Mouse (Mus musculus) C2C12 (cell line): ENCODE data around the gene Entpd1.

ENCODE experiments used
- CEBPB ChIP-seq: IDR thresholded peaks from one replicate; pipeline ENCODE4 v1.6.1; 2011; ENCODE audit warnings: low read depth, mild to moderate bottlenecking, control low read depth, moderate library complexity
- CTCF ChIP-seq: IDR thresholded peaks from one replicate; pipeline ENCODE4 v1.5.1; 2011; ENCODE audit not compliant: control insufficient read depth, insufficient read depth, insufficient read length
- FOSL1 ChIP-seq: IDR thresholded peaks from one replicate; pipeline ENCODE4 v1.8.0; 2011; ENCODE audit warnings: mild to moderate bottlenecking, low read length; ENCODE audit not compliant: poor library complexity, insufficient read depth, severe bottlenecking
- MAX ChIP-seq: IDR thresholded peaks from one replicate; pipeline ENCODE4 v1.6.1; 2011; ENCODE audit warnings: mild to moderate bottlenecking, control low read depth
- MYOD1 ChIP-seq: IDR thresholded peaks from one replicate; pipeline ENCODE4 v1.6.1; 2011; ENCODE audit warnings: low read depth; ENCODE audit not compliant: control insufficient read depth, insufficient read length
- MYOG ChIP-seq: IDR thresholded peaks from one replicate; pipeline ENCODE4 v1.6.1; 2011; ENCODE audit not compliant: control insufficient read depth, insufficient read length; ENCODE audit errors: extremely low read depth
- USF1 ChIP-seq: IDR thresholded peaks from one replicate; pipeline ENCODE4 v1.6.1; 2011; ENCODE audit warnings: low read depth, mild to moderate bottlenecking, control low read depth, moderate library complexity

- TF ChIP-seq CTCF, result no peak
- no peak for TF ChIP-seq USF1
- TF ChIP-seq MYOG, result no peak
- no peak for TF ChIP-seq MAX
- no peak for TF ChIP-seq MYOD1
- no peak for TF ChIP-seq CEBPB
- no peak for TF ChIP-seq FOSL1
Observed at GRCm38 (mm10) chr19:40699816-40700215, 87.7 kb downstream of the Entpd1 start.
